Mouse (Mus musculus) thymus, postnatal 14 days (tissue): ENCODE measurements around the gene B430306N03Rik.
"Not testable (repeated sequence)": the region's sequence is repeated elsewhere in the genome, so short reads cannot be mapped to it uniquely, and the experiment has no call there.

Experiments used
- DNase-seq: peaks from one replicate; pipeline ENCODE4 v3.0.0; 2021

The B430306N03Rik gene

GRCm38 (mm10) chr17:48315905-48316579 lies at the start of gene B430306N03Rik:
Gene B430306N03Rik, plus strand, starts transcription at chr17:48316141.
- DNase-seq = not testable (repeated sequence)

GRCm38 (mm10) chr17:48266610-48267304 lies 49.2 kb upstream of the B430306N03Rik start:
- DNase-seq = no peak

- no peak for DNase-seq
Observed at GRCm38 (mm10) chr17:48267591-48267990, 48.4 kb upstream of the B430306N03Rik start.

GRCm38 (mm10) chr17:48268276-48268675 lies 47.7 kb upstream of the B430306N03Rik start:
- DNase-seq = no peak

- no peak for DNase-seq
Observed at GRCm38 (mm10) chr17:48269833-48270232, 46.1 kb upstream of the B430306N03Rik start.

- DNase-seq = no peak
Observed at GRCm38 (mm10) chr17:48272158-48272557, 43.8 kb upstream of the B430306N03Rik start.

GRCm38 (mm10) chr17:48272598-48272997 lies 43.3 kb upstream of the B430306N03Rik start:
- no peak for DNase-seq

GRCm38 (mm10) chr17:48274098-48274497 lies 41.8 kb upstream of the B430306N03Rik start:
- no peak for DNase-seq

GRCm38 (mm10) chr17:48274885-48275284 lies 41.1 kb upstream of the B430306N03Rik start:
- peak; percentile 86 for DNase-seq

- no peak for DNase-seq
Observed at GRCm38 (mm10) chr17:48275736-48276135, 40.2 kb upstream of the B430306N03Rik start.

GRCm38 (mm10) chr17:48278381-48278780 lies 37.6 kb upstream of the B430306N03Rik start:
- no peak for DNase-seq

- DNase-seq = no peak
Observed at GRCm38 (mm10) chr17:48279002-48279401, 36.9 kb upstream of the B430306N03Rik start.

GRCm38 (mm10) chr17:48280943-48281738 lies 34.8 kb upstream of the B430306N03Rik start:
- peak; percentile 24 for DNase-seq

GRCm38 (mm10) chr17:48281739-48282085 lies 34.2 kb upstream of the B430306N03Rik start:
- peak; percentile 44 for DNase-seq

GRCm38 (mm10) chr17:48286765-48287164 lies 29.2 kb upstream of the B430306N03Rik start:
- DNase-seq = no peak

GRCm38 (mm10) chr17:48287276-48287675 lies 28.7 kb upstream of the B430306N03Rik start:
- peak; percentile 60 for DNase-seq

GRCm38 (mm10) chr17:48293500-48294194 lies 22.3 kb upstream of the B430306N03Rik start:
- no peak for DNase-seq

GRCm38 (mm10) chr17:48299203-48299602 lies 16.7 kb upstream of the B430306N03Rik start, which contains the start of gene Treml2:
Gene Treml2, plus strand, starts transcription at chr17:48299498.
- peak; percentile 38 for DNase-seq

- DNase-seq = peak; percentile 23
Observed at GRCm38 (mm10) chr17:48299756-48300155, 16.2 kb upstream of the B430306N03Rik start.

- DNase-seq = peak; percentile 84
Observed at GRCm38 (mm10) chr17:48300199-48300598, 15.7 kb upstream of the B430306N03Rik start.

GRCm38 (mm10) chr17:48300861-48301260 lies 15.1 kb upstream of the B430306N03Rik start:
- DNase-seq = peak; percentile 77

- no peak for DNase-seq
Observed at GRCm38 (mm10) chr17:48301792-48302191, 14.1 kb upstream of the B430306N03Rik start.

GRCm38 (mm10) chr17:48312124-48312523 lies 3.8 kb upstream of the B430306N03Rik start:
- DNase-seq = no peak
